Mouse (Mus musculus) cerebellum, adult 2 months (tissue): ENCODE data around the gene Tgm2. TPM values are rescaled to one million over a fixed set of nuclear protein-coding genes. Genes with fewer than 3 reads are reported as not detected.

Source experiments
- DNase-seq, 2 experiments: peaks; one replicate each; pipeline ENCODE4 v3.0.0; 2021
- H3K27ac ChIP-seq: fragments of 200-500 bp; 2 replicates; pipeline ENCODE4 v1.5.1; 2012; ENCODE audit warnings: low read length, control low read depth, inconsistent platforms; ENCODE audit not compliant: insufficient read depth
- H3K27me3 ChIP-seq: fragments of 200-500 bp; 2 replicates; pipeline ENCODE4 v1.6.1; 2012; ENCODE audit warnings: inconsistent platforms, mild to moderate bottlenecking, low read length, moderate library complexity; ENCODE audit not compliant: control insufficient read depth, insufficient read depth
- H3K4me1 ChIP-seq: fragments of 200-500 bp; 2 replicates; pipeline ENCODE4 v1.6.1; 2011; ENCODE audit warnings: low read length; ENCODE audit not compliant: control insufficient read depth, insufficient read depth
- H3K4me3 ChIP-seq: fragments of 200-500 bp; replicated peaks from 2 replicates; pipeline ENCODE3; 2011; ENCODE audit warnings: mild to moderate bottlenecking, low read depth, low read length, control low read depth; ENCODE audit not compliant: insufficient read depth
- CTCF ChIP-seq: fragments of 200-500 bp; IDR thresholded peaks from 2 replicates; pipeline ENCODE4 v1.5.1; 2011; ENCODE audit warnings: low read depth, mild to moderate bottlenecking, control low read depth, low read length, moderate library complexity, borderline replicate concordance; ENCODE audit not compliant: insufficient read depth
- POLR2A ChIP-seq: fragments of 200-500 bp; IDR thresholded peaks from 2 replicates; pipeline ENCODE4 v1.6.1; 2011; ENCODE audit warnings: low read length, control low read depth, borderline replicate concordance; ENCODE audit not compliant: insufficient read depth
- WGBS: fragments of 180-500 bp; shearing (Covaris S2); methylation state at CpG from one replicate; pipeline ENCODE4 v1.1.7; 2018; 5-methylcytosine and 5-hydroxymethylcytosine counted together
- polyA plus RNA-seq: library from polyadenylated mRNA; depleted of rRNA; stranded (reverse); fragments of >200 nt; gene quantifications from 2 replicates; pipeline ENCODE4 v1.2.3, GENCODE M21; 2012

Gene Tgm2
- polyA plus RNA-seq, 1 experiment: 7.8 TPM

DNA sequence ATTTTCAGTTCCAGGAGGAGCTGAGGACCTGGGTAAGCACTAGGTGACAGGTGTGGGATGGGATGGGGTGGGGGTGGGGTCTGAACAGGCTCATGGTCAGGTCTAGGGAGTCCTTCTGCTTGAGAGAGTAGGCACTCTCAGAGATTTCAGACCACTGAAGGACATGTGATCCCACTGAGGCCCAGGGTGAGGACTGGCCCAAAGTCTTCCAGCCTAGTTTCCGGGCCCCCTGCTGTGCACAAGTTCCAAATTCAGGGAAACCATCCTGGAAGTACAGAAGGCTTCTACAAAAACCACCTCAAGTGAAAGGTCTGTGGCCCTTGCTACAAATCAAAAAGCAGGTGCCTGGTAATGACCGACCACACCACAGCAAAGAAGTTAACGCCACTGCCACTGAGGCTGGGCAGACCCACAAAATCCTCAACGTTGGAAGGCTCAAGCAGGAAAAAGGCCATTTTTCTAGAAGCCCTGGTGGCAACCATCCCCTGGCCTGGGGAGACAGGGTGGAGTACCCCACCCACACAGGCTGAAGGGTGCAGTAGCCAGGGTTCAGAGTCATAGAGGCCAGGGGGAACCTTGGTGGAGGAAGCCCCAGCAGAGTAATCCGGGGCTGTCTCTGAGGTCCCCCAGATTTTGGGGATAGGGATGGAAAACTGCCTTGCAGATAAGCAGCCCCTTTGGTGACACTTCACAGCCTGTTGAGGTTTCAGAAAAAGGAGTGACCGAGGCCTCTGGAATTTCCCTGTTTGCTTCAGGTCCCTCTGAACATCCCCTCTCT lies 1.3 kb downstream of the Tgm2 start:
- WGBS: 96% methylated on average over 6 of the region's 6 CpGs
- no peak for DNase-seq

DNA sequence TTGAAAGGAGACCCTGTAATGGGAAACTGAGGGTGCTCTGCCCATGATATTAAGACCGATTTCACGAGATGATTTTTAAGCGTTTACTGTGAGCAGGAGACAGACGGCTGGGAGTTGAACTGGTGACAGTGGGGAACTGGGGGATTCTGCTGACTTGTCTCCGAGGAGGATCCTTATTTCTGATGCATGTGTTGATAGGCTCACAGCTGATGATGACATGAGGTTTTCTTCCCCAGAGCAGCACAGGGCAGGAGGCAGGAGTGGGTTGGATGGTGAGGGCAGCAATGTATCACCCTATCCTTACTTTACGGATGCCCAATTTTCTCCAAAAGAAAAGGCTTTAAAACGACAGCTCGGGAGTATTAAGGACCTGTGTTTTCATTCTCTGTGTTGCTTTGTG lies 2.0 kb downstream of the Tgm2 start:
- H3K4me1 ChIP-seq: peaks cover 6% of the 10 kb centered on the region
- TF ChIP-seq POLR2A: no peak
- TF ChIP-seq CTCF: no peak
- H3K27me3 ChIP-seq: no peaks in the 10 kb centered on the region
- WGBS: 78% methylated on average over 8 of the region's 8 CpGs
- no peak for DNase-seq
- H3K4me3 ChIP-seq: no peak overlapping the region
- no peak overlapping the region for H3K27ac ChIP-seq

More for the DNA sequence above, 1.3 kb downstream of the Tgm2 start:
- no peak for TF ChIP-seq POLR2A
- no peak for TF ChIP-seq CTCF
- H3K27ac ChIP-seq: no peak overlapping the region
- H3K4me1 ChIP-seq: no peaks in the 10 kb centered on the region
- H3K4me3 ChIP-seq: no peak overlapping the region
- H3K27me3 ChIP-seq: no peaks in the 10 kb centered on the region

DNA sequence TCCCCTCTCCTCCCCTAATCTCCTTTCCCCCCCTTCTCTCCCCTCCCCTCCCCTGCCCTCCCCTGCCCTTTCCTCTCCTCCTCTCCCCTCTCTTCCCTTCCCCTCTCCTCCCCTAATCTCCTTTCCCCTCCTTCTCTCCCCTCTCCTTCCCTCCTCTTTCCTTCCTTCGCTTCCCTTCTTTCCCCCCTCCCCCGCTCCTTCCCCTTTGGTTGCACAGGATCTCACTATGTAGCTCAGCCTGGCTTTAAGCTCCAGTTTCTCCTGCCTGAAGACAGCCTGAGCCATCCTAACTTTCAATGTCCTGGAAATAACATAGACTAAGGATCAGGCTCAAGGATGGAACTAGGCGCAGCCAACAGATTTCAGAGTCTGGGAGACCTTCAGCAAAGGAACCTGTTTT lies 2.4 kb downstream of the Tgm2 start:
- no peaks in the 10 kb centered on the region for H3K27me3 ChIP-seq
- no peak for TF ChIP-seq POLR2A
- TF ChIP-seq CTCF: no peak
- H3K27ac ChIP-seq: no peak overlapping the region
- H3K4me1 ChIP-seq: peaks cover 9% of the 10 kb centered on the region
- WGBS: 81% methylated on average over 3 of the region's 3 CpGs
- no peak overlapping the region for H3K4me3 ChIP-seq
- DNase-seq: no peak

DNA sequence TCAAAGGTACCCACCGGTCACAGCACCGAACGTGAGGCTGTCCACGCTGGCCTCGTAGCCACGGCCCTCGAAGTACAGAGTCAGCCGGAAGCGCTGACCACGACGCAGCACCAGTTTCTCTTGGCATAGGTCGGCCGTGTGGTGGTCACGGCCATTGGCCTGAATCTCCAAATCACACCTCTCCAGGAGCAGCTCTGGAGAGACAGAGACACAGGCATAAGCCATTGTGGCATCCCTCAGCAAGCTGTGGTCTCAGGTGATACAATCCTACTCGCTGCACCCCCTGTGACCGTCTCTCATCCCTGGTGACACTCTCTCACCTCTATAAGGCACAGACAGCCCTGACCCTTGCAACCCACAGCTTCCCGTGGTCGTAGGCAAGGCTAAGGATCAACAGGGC lies 3.3 kb downstream of the Tgm2 start:
- Histone ChIP-seq H3K27ac (no peak overlapping the region), H3K4me1 (peaks cover 9% of the 10 kb centered on the region), H3K27me3 (no peaks in the 10 kb centered on the region), H3K4me3 (no peak overlapping the region)
- no peak for DNase-seq
- 95% methylated on average over 18 of the region's 18 CpGs for WGBS
- TF ChIP-seq CTCF (no peak), POLR2A (no peak)

DNA sequence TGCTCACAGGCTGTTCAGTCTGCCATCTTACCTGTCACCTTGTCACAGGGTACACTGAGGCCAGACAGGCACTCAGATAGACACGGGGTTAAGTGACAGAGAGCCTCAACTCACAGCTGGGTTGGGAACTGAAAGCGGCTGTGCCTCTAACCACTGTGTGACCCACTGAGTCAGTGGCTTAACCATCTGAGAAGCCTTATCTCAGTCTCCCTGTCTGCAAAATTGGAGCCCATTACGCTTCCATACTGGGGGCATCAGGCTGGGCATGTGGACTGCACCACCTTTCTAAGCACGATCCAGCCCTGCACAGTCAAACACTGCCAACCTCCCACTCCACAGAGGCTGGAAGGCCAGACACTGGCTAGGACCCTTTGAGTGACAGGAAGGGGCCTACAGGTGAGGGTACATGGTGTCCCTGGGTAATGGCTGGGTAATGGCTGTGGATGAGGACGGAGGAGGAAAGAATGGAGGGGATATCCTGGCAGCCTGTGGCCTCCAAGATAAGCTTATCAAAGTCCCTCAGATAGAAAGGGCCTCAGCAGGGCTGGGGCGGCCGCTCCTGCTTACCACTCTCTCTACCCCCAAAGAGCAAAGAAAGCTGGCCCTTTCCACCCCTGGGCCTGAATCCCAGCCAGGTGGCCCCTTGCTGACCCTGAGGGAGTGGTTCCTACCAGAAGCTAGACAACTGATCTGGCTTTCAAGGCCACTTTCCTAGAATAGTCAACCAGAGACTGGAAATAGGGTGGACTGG lies 4.4 kb downstream of the Tgm2 start:
- H3K4me1 ChIP-seq: peaks cover 9% of the 10 kb centered on the region
- no peak overlapping the region for H3K27ac ChIP-seq
- 94% methylated on average over 7 of the region's 7 CpGs for WGBS
- no peak for TF ChIP-seq POLR2A
- no peak for TF ChIP-seq CTCF
- no peak overlapping the region for H3K4me3 ChIP-seq
- H3K27me3 ChIP-seq: no peaks in the 10 kb centered on the region
- no peak for DNase-seq

DNA sequence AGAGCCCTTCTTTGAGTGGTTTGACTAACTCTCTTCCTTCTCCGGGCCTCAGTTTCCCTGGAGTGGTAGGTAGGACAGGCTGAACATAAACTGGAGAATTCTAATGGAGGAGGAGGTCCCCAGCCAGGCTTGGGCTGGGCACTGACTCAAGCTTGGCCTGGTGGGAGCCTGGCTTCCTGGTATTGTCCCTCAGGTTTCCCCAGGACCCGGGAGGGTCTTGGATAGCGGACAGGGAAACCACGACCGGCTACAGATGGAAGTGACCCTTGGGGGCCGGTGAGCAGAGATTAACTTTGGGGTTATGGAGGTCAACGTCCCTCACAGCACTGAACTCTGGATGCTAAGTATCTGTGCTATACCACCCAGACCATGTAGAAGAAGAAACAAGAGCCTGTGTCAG lies 5.0 kb downstream of the Tgm2 start:
- H3K4me3 ChIP-seq: no peak overlapping the region
- no peak overlapping the region for H3K27ac ChIP-seq
- WGBS: 90% methylated on average over 7 of the region's 7 CpGs
- TF ChIP-seq CTCF: no peak
- TF ChIP-seq POLR2A: no peak
- DNase-seq: no peak
- no peaks in the 10 kb centered on the region for H3K27me3 ChIP-seq
- peaks cover 9% of the 10 kb centered on the region for H3K4me1 ChIP-seq

DNA sequence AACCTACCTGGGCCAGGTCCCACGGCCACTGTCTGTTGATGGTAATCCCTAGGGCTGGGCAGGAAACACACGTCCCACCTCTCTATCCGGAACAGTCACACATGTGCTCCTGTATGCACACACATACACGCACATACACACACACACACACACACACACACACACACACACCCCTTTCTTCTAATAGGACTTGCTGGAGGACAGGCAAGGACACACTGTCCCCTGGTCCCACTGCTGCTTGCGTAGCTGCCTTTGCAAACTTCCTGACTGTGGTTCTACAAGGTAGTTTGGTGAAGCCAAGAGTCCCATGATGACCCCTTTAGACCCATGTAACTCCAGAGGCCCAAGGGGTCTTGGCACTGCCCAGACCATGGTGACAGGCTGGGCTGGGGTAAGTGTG lies 5.6 kb downstream of the Tgm2 start:
- Histone ChIP-seq H3K4me1 (peaks cover 9% of the 10 kb centered on the region), H3K27me3 (no peaks in the 10 kb centered on the region), H3K4me3 (no peak overlapping the region), H3K27ac (no peak overlapping the region)
- no peak for TF ChIP-seq POLR2A
- TF ChIP-seq CTCF: no peak
- DNase-seq: no peak
- 95% methylated on average over 5 of the region's 5 CpGs for WGBS

DNA sequence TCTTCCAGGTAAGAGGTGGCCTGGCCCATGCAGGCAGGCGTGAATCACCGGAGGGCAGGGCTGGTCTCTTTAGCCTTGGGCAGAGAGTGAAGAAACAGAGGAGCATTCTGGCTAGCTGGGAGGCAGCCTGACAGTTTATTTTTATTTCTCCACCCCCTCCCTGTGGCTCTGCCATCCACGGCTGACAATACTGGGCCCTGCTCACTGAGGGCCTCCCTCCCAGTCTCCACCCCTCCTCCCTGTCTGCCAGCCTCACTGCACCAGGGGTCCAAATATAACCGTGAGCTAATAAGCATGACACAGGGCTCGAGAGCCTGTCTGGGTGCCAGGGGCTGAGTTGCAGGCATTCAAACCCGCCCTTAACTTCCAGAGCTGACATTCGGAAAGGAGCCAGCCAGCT lies 6.6 kb downstream of the Tgm2 start:
- H3K27ac ChIP-seq: no peak overlapping the region
- TF ChIP-seq CTCF: no peak
- TF ChIP-seq POLR2A: no peak
- no peaks in the 10 kb centered on the region for H3K27me3 ChIP-seq
- H3K4me1 ChIP-seq: peaks cover 9% of the 10 kb centered on the region
- DNase-seq: peak in 1 of 2 experiments; percentile 29
- 32% methylated on average over 7 of the region's 7 CpGs for WGBS
- H3K4me3 ChIP-seq: no peak overlapping the region
